Mouse (Mus musculus): Measurements from ENCODE around the gene Fsip1.

Fsip1 gene

DNA sequence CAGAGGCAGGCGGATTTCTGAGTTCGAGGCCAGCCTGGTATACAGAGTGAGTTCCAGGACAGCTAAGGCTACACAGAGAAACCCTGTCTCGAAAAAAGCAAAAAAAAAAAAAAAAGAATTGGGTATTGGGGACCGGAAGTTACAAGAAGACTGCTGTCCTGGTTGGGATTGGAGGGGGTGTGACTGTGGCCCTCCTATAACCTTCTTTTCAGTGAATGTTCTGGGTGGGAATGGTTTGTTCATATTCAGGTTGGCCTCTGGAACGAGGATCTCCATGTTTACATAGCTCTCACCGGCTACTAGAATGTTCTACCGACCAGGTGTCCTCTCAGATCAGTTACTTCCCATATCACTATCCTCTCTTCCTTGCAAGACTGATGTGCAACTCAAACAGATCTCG, 328 bp upstream of the Fsip1 start:
- DNase-seq (ENCODE audit: low read depth, low spot score) = no peak

DNA sequence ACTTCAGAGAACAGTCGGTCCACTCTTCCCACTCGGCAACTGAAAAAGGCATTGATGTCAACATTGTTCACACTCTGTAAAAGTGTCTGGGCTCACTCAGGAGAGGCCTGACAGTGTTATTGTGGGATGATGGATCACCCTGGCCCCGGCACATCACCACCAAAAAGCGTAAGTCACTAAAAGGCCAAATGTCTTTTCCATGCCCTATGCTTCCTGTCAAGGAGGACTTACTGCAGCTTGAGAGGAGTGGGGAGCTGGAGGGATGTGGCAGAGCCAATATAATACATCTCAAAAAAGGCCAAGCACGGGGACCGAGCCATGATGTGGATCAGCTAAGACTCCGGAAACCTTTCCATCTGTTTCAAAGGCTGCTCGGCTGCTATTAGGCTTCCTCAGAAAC, 2.2 kb downstream of the Fsip1 start:
- DNase-seq (ENCODE audit: low read depth, low spot score) = no peak

DNA sequence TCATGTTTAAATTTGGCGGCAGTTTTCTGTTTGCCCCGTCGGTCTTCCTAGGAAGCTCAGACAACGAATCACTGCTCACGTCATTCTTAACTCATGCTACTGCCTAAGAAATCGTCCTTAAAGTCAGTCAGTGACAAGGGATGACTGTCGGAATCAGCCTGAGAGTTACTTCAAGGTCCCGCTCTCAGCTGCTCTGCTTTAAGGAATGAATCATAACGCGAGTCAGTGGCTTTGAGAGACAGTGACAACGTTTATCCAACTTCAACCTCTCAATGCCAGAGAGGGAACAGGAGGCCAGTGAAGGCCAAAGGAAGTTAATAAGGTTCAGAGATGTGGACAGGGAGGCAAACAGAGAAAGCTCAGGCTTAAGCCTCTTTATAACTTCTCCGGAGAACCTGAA, 7.8 kb downstream of the Fsip1 start:
- DNase-seq (ENCODE audit: low read depth, low spot score) = no peak

DNA sequence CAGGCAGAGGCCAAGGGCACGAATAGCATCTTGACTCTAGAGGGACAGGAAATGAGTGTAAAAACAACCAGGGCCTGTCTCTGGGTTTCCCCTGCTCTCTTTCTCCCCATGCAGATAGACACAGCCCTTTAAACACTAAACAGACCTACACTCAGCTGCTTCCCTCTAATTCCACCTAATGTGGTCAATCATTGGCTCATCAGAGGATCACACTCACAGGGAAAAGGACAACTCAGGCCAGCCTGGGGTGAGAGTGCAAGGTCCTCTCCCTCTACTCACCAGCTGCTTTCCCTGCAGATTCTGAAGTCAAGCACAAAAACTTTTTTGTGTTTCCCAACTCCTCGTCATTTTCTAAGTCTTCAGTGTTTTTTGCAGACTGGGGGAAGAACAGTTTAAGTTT, 8.8 kb downstream of the Fsip1 start:
- DNase-seq (ENCODE audit: low read depth, low spot score) = no peak

DNA sequence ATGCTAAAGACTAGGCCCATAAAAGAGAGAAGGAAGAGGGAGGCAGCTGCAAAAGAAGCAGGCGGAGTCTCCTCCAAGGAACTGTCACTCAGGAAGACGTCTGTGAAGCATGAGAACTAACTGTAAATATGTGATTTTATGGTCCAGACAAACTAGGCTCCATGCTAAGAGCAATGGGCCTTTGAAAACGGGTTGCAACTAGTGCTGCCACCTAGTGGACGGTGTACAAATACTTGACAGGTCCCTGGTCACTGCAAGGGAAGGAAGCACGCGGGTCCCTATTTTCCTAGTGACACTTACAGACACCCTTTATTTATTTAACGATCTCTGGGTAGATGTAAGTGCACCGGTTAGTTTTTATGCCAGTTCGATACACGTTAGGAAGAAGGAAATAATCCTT, 10.9 kb downstream of the Fsip1 start:
- DNase-seq (ENCODE audit: low read depth, low spot score) = peak; percentile 54

DNA sequence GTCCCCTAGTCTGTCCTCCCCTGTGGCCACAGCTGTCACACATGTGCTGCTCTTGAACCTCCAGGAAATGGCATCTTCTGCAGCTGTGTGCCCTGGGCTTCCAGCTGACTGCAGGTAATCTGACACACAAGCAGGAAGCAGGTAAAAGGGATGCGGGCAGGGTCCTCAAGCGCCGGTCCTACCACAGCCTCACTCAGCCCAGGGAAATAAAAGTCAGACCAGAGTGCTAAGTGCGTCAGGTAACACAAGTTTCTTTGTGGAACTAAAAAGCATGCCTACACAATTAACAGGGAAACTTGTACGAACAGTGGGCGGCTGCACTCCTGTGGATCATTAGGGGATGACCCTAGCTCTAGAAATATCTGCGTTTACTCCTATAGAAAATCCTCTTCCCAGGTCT, 20.6 kb downstream of the Fsip1 start:
- no peak for DNase-seq (ENCODE audit: low read depth, low spot score)

DNA sequence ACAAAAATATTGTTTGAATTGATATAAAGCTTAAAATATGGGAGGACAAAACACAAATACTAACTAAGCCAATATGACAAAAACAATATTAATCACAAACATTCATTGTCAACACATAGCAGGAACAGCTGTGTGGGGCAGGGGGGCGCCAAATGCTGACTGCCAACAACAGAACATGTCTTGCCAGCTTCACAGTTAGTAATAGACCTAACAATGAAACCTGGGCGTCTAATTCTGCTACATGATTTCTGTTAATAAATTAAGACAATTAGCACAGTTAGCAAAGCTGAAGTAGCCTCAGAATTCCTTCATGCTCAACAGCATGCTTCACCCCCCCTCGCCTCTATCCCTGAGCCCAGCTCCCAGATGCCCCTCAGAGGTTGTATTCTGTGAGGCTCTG, 21.2 kb downstream of the Fsip1 start:
- no peak for DNase-seq (ENCODE audit: low read depth, low spot score)

DNA sequence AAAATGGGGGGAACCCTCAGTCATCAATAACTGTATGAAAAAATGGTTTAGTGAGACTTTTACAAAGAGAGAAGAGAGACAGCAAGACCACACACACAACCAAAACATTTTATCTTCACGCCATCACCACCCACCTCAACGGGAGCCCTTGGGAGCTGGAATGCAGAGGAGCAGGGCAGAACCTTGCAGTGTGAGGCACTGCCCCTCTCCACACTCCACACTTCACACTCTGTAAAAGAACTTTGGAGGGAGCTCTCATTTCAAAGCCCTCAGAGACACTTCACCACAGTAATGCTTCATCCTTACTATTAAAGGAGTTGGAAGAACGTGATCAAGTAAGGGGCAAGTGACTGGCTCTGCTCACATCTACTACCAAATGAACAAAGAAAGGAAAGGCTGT, 26.2 kb downstream of the Fsip1 start:
- no peak for DNase-seq (ENCODE audit: low read depth, low spot score)

DNA sequence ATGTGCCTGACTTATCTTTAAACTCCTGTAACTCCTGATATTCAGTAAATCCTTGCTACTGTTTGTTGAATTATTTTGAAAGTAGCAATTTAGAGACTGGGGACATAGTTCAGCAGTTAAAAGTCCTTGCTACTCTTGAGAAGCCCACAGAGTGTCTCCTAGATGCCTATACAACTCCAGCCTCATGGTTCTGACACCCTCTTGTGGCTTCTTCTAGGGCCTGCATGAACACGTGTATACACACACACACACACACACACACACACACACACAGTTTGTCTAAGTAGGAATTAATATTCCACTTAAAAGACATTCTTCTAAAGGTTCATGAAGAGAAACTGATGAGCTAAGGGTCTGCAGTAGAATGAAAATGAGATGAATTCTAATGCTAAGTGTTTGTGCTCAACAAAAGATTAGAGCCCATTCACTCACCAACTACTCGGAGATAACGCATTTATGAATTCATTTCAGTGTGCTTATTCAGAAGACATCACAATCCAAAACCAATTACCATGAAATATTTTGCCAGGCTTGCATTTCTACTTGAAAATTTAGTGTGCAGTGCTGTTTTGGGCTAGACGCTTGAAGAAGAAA, 28.2 kb downstream of the Fsip1 start:
- no peak for DNase-seq (ENCODE audit: low read depth, low spot score)

DNA sequence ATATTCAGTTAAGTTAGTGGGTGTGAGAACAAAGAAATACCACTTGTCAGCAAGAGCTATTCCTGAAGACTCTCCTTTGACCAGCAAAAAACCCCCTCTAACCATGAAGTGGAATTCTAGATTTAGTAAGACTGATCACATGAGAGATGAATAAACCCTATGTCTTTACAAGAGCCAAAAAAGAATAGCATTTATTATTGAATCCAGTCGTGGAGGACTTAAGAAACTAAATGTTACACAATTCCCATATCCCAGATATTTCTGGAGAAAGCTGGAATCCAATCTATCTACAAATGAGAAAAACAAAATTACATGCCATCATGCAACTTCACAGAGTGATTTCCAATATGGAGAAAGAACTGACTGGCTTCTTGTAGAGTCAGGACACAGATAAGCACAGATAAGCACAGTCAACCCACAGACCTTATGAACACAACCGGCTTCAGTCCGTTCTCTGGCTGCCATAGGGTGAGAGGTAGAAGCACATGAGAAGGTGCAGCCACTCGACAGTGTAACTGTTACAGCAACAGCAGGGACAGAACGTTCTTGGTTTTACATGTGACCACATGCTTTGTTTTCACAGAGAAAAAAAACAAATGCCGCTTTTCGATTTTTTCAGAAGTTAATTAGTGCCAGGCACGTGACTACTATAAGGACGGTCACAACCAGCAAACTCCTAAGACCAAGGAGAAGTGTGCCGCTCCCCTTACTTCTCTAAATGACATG, 31.3 kb downstream of the Fsip1 start:
- no peak for DNase-seq (ENCODE audit: low read depth, low spot score)

DNA sequence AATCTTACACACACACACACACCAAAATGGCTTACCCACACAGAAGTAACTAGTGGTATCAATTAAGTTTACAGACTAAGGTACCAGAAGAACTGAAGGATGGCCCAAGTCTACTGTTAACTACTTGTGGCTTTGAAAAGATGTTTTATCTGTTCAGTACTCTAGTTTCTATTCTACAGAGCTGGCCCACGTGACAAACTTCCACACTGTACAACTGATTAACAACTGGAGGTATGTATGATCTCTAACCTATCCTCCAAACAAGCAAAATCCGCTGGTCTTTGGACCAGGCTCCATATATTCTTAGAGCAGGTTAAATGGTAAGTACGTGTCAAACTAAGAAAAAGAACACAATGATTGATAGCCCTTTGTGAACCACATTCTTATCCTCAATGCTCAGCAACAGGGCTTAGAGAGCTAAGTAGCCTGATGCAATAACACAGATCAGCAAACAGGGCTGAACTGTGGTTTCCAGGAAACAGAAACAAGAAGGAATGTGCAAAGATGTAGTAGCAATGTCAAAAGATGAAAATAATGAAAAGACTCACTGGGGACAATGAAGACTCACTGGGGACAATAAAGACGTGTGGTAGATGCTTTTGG, 38.7 kb downstream of the Fsip1 start:
- no peak for DNase-seq (ENCODE audit: low read depth, low spot score)

DNA sequence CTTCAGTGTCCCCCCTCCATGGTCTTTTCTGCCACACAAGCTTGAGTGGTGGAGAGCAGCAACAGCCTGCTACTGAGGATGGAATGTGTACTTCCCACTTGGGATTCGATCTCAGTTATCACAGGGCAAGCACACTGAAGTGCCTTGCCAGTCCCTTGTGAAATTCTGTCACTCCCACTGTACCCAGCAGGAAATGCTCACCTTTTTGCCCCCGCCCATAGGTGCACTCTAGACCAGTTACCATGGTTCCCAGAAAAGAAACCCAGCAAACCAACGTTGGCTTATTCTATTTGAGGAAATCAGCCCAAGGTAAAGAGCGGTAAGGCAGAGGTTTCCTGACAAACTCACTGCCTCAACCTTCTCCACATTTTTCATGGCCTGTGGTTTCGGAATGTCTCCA, 47.1 kb downstream of the Fsip1 start:
- no peak for DNase-seq (ENCODE audit: low read depth, low spot score)

DNA sequence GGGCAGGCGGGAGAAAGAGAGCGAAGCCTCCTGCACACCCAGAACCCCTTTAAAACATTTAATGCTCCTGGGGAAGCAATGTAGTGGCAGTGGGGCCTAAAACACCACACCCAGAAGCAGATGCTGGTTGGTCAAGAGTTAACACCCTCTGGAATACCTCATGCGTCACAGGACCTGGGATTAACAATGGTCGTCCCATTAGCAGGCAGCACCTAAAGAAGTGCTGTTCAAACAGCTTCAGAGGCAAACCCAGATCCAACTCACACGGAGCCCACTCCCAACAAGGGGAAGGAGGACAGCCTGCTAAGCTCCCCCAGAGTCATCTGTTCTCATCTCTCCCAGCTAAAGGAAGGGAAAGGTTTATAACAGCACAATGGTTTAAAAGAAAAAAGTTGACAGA, 48.1 kb downstream of the Fsip1 start:
- DNase-seq (ENCODE audit: low read depth, low spot score) = no peak

DNA sequence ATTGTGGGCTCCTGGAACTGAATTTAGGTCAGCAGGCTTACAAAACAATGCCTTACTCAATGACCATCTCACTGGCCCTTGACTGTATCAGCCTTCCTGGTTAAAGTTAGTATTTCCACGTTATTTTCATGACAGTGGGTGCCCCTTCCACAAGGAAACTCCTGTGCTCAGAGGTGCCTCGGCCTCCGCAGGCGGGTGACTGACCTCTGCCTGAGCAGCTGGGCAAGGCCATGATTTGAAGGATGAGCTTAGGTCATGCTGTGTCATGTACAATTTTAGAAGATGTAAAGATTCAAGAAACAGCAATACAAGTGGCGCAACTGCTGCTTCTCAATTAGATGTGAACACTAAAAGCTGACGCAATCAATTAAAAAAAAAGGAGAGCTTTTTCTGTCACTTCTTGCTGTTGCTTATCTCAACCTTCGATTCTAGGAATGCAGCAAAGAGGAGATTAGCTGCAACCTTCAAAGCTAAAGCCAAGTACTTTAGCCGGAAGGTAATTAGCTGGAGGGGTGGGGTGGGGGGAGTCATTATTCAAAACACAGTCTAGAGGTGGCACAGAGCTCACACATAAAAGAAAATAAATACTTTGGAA, 50.7 kb downstream of the Fsip1 start:
- no peak for DNase-seq (ENCODE audit: low read depth, low spot score)

DNA sequence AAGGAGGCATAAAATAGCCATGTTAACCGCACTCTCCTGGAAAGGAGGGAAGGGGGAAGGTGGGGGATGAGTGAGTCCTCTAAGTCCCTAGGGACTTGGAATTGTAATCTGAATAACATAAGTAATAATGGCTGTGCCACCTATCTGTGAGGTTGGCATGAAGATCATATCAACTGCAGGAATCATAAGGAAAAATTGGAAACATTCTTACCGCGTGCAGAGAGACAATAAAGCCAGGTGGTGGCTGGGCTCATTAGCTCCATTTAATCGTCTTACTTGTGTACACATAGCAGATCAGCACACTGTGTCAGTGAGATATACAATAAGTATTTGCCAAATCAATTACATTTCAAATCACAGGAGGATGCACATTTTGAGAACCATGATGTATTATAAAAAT, 52.1 kb downstream of the Fsip1 start:
- no peak for DNase-seq (ENCODE audit: low read depth, low spot score)

DNA sequence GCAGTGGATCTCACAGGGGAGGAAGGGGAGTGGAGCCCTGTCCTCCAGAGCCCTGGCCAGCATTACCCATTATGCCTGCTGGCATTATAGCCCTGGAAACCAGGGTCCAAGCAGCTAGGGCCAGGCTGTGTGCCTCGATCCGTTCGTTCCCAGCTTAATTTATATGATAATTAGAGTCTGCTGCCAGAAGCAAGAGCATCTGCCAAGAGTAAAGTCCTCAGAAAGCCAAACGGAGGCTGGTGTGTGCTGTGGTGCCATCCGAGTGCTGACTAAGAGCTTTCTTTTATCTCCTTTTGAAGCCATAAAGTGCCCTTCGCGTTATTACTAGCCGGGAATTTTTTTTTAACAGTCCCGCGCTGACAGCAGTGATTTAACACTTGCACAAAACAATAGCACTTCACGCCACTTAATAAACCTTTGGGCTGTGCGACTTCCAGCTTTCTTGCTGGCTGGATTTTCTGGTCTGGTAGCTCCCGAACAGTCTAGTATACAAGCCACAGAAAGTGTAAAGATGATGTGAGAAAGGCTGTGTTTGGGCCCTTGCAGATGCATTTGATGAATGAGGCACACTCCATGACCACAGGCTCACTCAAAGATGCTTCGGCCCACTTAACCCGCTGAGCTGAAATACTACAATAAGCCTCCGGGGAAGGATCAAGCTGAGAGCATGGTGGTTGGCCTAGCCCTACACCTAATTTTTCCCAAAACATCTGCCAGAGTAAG, 52.9 kb downstream of the Fsip1 start:
- DNase-seq (ENCODE audit: low read depth, low spot score) = peak; percentile 48

DNA sequence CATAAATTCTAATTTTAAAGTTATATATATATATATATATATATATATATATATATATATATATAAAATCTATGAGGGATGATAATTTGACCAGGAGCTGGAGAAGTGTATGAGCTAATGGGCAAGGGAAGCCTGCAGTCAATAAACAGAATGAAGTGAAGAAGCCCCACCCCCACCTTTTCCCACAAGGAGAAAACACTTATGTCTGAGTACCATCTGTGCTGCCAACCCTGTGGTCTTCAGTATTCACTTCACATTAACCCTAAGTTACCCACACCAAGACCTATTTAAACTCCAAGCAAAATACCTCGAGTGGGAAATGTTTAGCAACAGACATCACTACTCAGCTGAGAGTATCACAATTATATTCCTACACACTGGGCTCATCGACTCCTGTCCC, 53.8 kb downstream of the Fsip1 start:
- no peak for DNase-seq (ENCODE audit: low read depth, low spot score)

DNA sequence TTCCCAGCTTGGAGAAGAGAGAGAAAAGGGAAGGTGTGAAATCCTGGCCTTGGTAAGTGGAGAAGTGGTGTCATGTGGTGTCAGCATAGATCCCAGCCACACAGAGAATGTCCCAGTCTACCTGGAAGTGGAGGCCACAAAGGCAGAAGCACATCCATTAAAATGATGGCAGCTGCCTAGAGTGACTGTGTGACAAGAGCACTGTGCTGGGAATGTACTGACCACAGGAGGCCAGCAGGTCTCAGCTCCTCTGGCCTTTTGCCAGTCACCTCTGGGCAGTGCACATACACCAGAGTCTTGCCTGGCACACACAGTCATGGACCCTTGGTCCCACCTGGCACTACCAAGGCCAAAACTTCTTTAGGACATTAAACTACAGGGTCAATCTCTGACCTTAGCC, 54.8 kb downstream of the Fsip1 start:
- no peak for DNase-seq (ENCODE audit: low read depth, low spot score)

DNA sequence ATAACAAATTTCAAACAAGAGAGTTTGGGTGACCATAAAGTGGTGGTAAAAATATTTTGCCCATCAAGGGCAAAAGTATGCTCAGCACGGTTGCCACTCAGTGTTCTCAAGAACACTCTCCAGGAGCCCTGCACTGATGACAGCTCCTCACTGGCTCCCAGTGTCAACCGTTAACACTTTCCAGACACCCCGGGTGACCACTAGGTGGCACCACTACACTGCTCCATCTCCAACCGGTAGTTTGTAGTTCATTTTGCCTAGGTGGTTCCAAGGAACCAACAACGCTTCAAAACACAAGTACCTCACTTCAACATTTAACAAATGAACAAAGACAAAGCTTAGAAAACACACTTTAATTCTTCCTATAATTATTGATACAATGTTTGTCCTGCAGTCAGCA, 56.9 kb downstream of the Fsip1 start:
- DNase-seq (ENCODE audit: low read depth, low spot score) = peak; percentile 43

DNA sequence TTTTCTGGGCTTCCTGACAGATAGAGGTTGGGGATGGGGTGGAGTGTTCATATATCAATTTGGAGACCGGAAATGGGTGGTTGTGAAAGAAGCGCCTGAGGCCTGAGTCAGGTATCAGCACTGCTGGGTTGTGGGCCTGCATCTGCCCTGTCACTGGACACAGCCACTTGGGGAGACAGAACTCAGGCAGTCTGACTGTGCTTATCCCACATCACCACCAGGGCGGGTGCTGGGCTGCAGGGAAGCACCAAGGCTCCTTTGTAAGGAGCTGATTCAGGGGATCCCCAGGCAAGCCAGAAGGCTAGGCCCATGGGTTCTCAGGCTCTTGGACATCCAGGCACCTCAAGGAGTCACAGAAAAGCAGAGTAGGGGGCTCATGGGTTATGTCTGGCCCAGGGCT, 59.8 kb downstream of the Fsip1 start:
- DNase-seq (ENCODE audit: low read depth, low spot score) = no peak

DNA sequence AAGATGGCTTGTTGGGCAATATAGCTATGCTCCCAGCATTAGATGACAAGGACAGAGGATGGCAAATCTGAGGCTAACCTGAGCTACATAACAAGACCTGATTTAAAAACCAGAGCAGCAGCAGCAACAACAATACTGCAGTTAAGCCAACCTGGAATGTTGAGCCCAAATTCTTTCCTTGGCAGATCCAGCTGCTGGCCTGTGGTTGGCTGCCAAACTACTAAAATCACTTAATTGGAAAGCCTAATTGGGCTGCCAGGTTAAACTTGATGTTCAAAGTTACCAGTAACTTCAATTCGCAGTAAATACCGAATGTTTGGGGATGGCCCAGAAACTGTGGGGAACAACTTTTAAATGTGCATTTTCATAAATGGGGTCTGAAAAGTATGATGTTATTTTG, 74.6 kb downstream of the Fsip1 start:
- no peak for DNase-seq (ENCODE audit: low read depth, low spot score)

DNA sequence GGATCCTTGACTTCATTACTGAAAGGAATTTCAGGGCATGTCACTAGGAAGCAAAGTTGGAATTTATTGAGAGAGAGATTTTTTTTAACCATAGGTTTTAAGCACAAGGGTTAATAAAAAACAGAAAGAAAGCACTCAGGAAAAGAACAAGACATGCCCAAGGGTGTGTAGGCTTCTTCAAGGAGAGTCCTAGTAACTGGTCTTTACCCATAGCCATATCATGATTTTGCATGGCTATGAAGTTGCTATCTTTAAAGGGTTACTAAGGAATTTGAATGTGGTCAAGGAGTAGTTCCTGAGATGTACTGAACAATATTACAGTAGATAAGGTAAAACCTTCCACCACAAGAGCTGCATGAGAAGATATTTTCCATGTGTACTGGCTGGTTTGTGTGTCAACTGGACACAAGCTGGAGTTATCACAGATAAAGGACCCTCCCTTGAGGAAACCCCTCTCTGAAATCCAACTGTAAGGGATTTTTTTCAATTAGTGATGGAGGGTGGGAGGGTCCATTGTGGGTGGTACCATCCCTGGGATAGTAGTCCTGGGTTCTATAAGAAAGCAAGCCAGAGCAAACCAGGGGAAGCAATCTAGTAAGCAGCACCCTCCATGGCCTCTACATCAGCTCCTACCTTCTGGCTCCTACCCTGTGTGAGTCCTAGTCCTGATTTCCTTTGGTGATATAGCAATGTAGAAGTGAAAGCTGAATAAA, 76.7 kb downstream of the Fsip1 start:
- no peak for DNase-seq (ENCODE audit: low read depth, low spot score)

All from telencephalon, adult 2 months (tissue).